Mouse (Mus musculus) E14TG2a.4 (cell line): Measurements from ENCODE around the gene Cd248.
A peak's percentile ranks its signal among the peaks of the same experiment; 100 is the strongest.
"Not testable (repeated sequence)": the region's sequence is repeated elsewhere in the genome, so short reads cannot be mapped to it uniquely, and the experiment has no call there.

Source experiments
- H3K27me3 ChIP-seq: 2 replicates; pipeline ENCODE4 v1.6.1; 2014; ENCODE audit warnings: low read length, control low read depth; ENCODE audit not compliant: insufficient read depth
- H3K36me3 ChIP-seq: 2 replicates; pipeline ENCODE4 v1.6.1; 2014; ENCODE audit warnings: low read length, control low read depth; ENCODE audit not compliant: insufficient read depth
- H3K4me1 ChIP-seq: replicated peaks from 2 replicates; pipeline ENCODE4 v1.6.1; 2014; ENCODE audit warnings: low read depth, low read length, control low read depth
- H3K4me3 ChIP-seq: replicated peaks from 2 replicates; pipeline ENCODE4 v1.5.1; 2014; ENCODE audit warnings: mild to moderate bottlenecking, low read length
- H3K9me3 ChIP-seq: 2 replicates; pipeline ENCODE4 v1.6.1; 2014; ENCODE audit warnings: low read length, control low read depth
- CTCF ChIP-seq: conservative IDR thresholded peaks from 2 replicates; pipeline ENCODE4 v1.5.1; 2014; ENCODE audit warnings: low read length
- NANOG ChIP-seq: IDR thresholded peaks from 2 replicates; pipeline ENCODE4 v1.6.1; 2014; ENCODE audit warnings: borderline replicate concordance, low read length, mixed read lengths
- POU5F1 ChIP-seq: IDR thresholded peaks from 2 replicates; pipeline ENCODE4 v1.6.1; 2014; ENCODE audit warnings: low read length, borderline replicate concordance

Gene Cd248

DNA sequence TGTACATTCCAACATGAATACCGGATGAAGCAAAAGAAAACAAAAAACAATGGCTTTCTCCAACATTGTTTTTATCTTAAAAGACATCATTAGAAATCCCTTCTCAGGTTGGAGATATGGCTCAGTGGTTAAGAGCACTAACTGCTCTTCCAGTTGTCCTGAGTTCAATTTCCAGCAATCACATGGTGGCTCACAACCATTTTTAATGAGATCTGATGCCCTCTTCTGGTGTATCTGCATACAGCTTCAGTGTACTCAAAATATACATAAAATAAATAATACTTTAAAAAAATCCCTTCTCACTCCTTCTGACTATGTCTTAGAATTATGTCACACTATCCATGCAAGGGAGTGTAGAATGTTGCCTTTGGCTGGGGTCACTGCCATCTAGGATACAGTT is 11.4 kb downstream of the Cd248 start:
- Histone ChIP-seq H3K36me3 (no peaks in the 10 kb centered on the region; the same call in 1 of the 2 replicates), H3K27me3 (peaks cover 52% of the 10 kb centered on the region), H3K4me3 (no peak overlapping the region), H3K4me1 (peaks cover 38% of the 10 kb centered on the region), H3K9me3 (no peaks in the 10 kb centered on the region; the same call in 1 of the 2 replicates)
- no peak for TF ChIP-seq NANOG
- no peak for TF ChIP-seq CTCF

DNA sequence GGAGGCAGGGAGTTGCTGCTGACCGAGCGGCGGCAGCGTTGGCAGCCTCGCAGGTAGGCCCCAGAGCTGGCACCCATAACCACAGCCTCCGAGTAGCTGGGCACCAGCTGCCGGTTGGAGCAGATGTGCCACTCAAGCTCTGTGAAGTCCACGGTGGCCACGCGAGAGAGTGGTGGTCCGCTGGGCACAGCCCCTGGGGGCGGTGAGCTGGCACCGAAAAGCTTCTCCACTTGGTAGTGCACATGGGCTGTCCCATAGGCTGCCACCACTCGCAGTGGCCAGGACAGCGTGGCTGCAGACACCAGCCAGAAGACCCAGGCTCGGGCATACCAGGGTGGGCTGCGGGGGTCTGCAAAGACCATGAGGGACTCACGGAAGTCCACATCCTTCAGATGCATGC is 14.1 kb downstream of the Cd248 start:
- Histone ChIP-seq H3K4me3 (peak overlapping the region; percentile 73), H3K9me3 (no peaks in the 10 kb centered on the region), H3K36me3 (no peaks in the 10 kb centered on the region; the same call in 1 of the 2 replicates), H3K4me1 (peaks cover 54% of the 10 kb centered on the region), H3K27me3 (peaks cover 68% of the 10 kb centered on the region)
- TF ChIP-seq CTCF: no peak
- no peak for TF ChIP-seq NANOG
- no peak for TF ChIP-seq POU5F1

DNA sequence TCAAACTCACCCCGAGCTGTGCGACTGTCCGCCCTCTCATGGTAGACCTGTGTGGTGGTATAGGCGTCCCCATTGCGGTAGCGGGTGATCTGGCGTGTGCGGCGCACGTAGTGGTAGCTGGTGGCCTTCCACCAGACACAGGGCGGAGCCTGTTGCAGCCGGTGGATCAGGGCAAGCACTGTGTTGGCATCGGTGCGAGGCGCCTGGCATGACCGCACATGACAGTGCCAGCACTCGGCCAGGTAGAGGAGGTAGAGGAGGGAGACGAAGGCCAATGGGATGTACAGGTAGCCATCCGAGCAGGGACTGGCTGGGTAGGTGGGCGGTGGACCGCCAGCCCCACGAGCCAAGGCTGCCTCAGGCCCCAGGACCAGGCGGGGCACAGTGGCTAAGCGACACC is 14.7 kb downstream of the Cd248 start:
- Histone ChIP-seq H3K4me3 (peak overlapping the region; percentile 73), H3K36me3 (no peaks in the 10 kb centered on the region; the same call in 1 of the 2 replicates), H3K9me3 (no peaks in the 10 kb centered on the region), H3K4me1 (peaks cover 60% of the 10 kb centered on the region), H3K27me3 (peaks cover 68% of the 10 kb centered on the region)
- TF ChIP-seq NANOG (no peak), POU5F1 (no peak), CTCF (no peak)

DNA sequence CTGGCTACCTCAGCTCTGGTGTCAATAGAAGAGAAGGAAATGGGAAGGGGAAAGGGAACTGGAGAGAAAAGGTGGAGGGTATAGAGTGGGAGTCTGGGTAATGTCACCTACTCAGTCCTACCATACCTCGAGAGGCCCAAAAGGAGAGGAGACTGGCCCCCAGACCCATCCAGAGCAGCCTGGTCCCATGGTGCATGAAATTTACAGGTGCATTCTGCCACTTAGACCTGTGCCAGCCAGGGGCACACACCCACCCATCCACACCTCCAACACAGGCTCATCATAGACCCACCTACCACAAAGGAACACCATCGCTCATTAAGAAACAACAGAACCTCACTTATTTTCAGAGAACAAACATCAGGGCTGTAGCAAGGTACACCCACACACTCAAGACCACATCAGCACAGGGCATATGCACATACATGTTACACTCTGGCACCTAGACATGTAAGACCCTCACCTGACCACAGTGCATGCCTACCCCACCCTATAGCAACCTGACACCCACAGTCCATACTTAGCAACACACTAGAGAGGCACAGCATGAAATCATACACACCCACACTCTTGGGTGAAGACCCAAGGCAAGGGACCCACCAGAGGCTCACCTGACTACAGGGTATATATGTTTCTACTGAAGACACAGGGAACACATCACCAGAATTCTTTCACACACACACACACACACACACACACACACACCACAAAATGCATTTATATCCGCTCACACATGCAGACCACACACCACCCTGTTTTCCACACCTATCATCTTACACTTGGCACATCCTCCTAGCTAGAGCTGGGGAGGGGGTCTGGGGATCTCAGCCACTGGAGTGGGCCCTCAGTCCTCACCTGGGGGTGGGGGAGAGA is 16.3 kb downstream of the Cd248 start:
- peaks cover 68% of the 10 kb centered on the region for H3K4me1 ChIP-seq
- H3K4me3 ChIP-seq: peak overlapping the region; percentile 83
- no peaks in the 10 kb centered on the region for H3K9me3 ChIP-seq
- peaks cover 68% of the 10 kb centered on the region for H3K27me3 ChIP-seq
- peaks cover under 1% of the 10 kb centered on the region for H3K36me3 ChIP-seq
- TF ChIP-seq NANOG (no peak), POU5F1 (no peak), CTCF (no peak)

DNA sequence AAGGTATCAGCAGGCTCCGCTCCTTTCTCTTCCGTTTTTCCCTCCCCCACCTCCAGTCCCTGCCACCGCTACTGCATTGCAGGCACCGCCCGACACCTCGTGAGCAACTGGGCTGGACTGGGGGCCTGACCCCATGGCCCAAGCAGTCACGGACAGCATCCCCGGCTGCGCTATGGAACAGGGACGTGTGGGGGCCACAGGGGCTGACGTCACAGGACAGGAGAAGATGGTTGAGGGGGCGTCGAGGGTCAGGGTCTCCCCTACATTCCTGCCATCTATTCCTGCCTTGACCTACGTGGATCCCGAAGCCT is 16.9 kb downstream of the Cd248 start:
- no peaks in the 10 kb centered on the region for H3K9me3 ChIP-seq
- H3K4me3 ChIP-seq: peak overlapping the region; percentile 83
- H3K36me3 ChIP-seq: peaks cover 6% of the 10 kb centered on the region
- peaks cover 65% of the 10 kb centered on the region for H3K27me3 ChIP-seq
- peaks cover 73% of the 10 kb centered on the region for H3K4me1 ChIP-seq
- no peak for TF ChIP-seq CTCF
- TF ChIP-seq NANOG: no peak
- TF ChIP-seq POU5F1: no peak

DNA sequence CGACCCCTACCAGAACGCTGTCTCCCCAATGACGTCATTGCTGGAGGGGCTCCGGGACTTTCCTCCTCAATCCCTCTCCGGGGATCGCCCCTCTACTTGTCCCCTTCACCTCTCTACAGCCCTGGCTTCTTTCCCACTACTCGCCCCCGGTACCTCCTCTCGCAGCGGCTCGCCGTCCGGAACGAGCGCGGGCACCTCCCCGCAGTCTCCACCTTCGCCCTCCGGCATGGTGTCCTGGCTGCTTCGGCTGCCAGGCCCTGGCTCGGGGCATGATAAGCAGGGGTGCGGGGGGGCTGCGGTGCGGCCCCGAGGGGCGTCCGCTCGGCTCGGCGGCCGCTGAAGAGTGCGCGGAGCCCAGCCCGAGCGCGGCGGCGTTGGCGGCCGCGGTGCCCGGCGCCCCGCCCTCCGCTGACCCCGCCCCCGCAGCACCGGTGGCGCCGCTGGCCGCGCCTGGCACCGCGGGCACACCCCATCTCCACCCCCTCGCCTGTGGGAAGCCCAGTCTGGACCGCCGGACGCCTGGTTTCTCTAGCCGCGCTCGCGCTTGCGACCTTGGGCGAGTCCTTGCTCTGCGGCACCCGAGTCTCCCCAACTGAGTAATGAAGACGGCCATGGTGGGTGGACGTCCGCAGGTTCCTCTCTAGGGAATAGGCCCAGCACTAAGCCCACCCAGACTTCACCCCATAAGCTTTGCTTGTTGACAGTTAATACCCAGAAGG is 17.4 kb downstream of the Cd248 start, which contains the start of gene Tmem151a:
Gene Tmem151a (minus strand): TSS at position 387 of the 719 bp plus-strand sequence.
- H3K9me3 ChIP-seq: no peaks in the 10 kb centered on the region
- TF ChIP-seq POU5F1: no peak
- no peak for TF ChIP-seq CTCF
- TF ChIP-seq NANOG: no peak
- H3K4me1 ChIP-seq: peaks cover 75% of the 10 kb centered on the region
- H3K36me3 ChIP-seq: peaks cover 11% of the 10 kb centered on the region
- H3K4me3 ChIP-seq: peak within 1 kb of the TSS; percentile 83
- peaks cover 60% of the 10 kb centered on the region for H3K27me3 ChIP-seq

DNA sequence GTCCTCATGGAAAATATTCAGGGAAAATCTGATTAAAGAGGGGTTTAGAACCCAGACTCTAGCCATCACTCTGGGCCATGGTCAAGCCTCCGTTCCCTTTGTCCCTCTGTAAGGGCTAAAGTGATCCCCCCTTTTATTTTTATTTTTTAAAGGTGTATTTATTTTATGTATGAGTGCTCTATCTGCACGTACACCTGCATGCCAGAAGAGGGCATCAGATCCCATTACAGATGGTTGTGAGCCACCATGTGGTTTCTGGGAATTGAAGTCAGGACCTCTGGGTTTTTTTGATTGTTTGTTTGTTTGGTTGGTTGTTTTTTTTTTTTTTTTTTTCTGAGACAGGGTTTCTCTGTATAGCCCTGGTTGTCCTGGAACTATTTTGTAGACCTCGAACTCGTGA is 18.7 kb downstream of the Cd248 start:
- H3K4me1 ChIP-seq: peaks cover 75% of the 10 kb centered on the region

DNA sequence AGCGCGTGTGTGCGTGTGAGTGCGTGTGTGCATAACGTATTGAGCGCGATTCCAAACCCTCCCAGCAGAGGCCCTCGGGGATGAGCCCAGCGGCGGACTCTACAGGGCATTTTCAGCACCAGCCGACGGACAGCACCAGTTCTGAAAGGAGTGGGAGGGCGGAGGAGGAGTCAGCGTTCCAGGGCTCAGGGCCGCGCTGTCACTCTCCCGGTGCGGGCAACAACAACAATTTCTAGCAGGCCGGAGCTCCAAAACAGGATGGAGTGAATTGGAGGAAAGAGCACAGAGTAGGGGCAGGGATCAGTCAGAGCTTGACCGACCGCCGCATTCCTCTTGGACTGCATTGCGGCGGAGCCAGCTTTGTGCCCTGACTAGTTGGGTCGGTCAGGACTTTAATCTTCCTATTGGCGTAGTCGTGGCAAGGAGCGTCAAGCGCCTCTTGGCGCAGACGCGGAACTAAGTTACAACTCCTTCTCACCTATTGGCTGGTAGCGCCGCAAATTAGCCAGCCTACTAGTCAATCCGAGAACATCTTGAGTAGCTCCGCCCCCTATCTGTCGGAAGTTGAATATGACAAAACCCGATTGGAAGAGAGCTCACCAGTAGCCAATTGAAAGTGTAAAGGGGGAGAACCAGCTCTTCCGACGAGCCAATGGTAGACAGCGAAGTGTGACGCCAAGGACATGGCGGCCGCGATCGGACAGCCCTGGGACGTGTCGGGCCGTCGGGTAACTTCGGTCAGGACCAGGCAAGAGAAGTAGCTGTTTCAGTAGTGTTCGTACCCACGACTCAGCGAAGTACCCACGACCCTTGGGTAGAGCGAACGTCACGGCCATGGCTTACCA is 20.2 kb downstream of the Cd248 start, which contains the start of gene Yif1a:
Gene Yif1a (plus strand): TSS at position 655 of the 845 bp plus-strand sequence.
- H3K4me3 ChIP-seq: peak within 1 kb of the TSS; percentile 98
- H3K36me3 ChIP-seq: peaks cover 39% of the 10 kb centered on the region
- H3K9me3 ChIP-seq: no peaks in the 10 kb centered on the region
- TF ChIP-seq NANOG (peak; percentile 5; the same call in 1 of the 2 replicates), CTCF (peak; percentile 22; the same call in 1 of the 2 replicates), POU5F1 (no peak)
- peaks cover 65% of the 10 kb centered on the region for H3K4me1 ChIP-seq
- peaks cover 32% of the 10 kb centered on the region for H3K27me3 ChIP-seq

More for the DNA sequence above, 18.7 kb downstream of the Cd248 start:
- Histone ChIP-seq H3K27me3 (peaks cover 48% of the 10 kb centered on the region), H3K36me3 (peaks cover 24% of the 10 kb centered on the region)
- not testable (repeated sequence) for H3K4me3 ChIP-seq, H3K9me3 ChIP-seq
- peak; percentile 42 for TF ChIP-seq CTCF
